Mouse (Mus musculus) E14TG2a.4 (cell line): ENCODE data around the gene Hspg2.

Source experiments
- CTCF ChIP-seq: conservative IDR thresholded peaks from 2 replicates; pipeline ENCODE4 v1.5.1; 2014; ENCODE audit warnings: low read length
- NANOG ChIP-seq: IDR thresholded peaks from 2 replicates; pipeline ENCODE4 v1.6.1; 2014; ENCODE audit warnings: borderline replicate concordance, low read length, mixed read lengths
- POU5F1 ChIP-seq: IDR thresholded peaks from 2 replicates; pipeline ENCODE4 v1.6.1; 2014; ENCODE audit warnings: low read length, borderline replicate concordance

DNA sequence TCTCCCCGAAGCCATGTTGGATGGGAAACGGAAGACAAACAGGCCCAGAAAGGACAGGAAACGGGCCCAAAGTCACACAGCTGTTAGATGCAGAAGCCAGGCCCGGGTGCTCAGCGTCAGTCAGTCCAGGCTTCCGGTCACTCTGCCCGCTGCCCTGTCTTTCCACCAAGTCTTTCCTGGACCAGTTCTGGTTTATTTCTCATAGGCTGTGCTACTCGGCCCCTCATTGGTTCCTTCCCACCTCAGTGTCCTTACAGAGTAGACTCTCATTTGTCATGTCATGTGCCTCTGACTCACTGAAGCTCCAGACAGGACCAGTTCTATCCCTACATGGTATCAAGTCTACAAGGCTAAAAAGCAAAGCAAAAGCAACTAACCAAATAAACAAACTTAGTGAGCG, 41.0 kb downstream of the Hspg2 start:
- TF ChIP-seq CTCF (no peak), POU5F1 (no peak), NANOG (no peak)
